Comparison of ENCODE assay signal across 8 mouse cellular contexts in genomic region chr3:95632648-95633588, GRCm38 (mm10). TPM values are rescaled to one million over a fixed set of nuclear protein-coding genes. Genes with fewer than 3 reads are reported as not detected.
DNase-seq lines count a peak whose midpoint lies in the region; ATAC-seq and TF ChIP-seq lines count a peak whose summit lies in the region.

No protein-coding gene starts in this region.

- H3K9me3 ChIP-seq in midbrain, embryonic 14.5 days (ENCODE audit: control insufficient read depth, low read length) = no peaks in the 10 kb centered on the region
- no peaks in the 10 kb centered on the region for H3K9me3 ChIP-seq in midbrain, embryonic 16.5 days (replicated peaks; ENCODE audit: control insufficient read depth, low read length, poor library complexity, severe bottlenecking)

- 74% methylated on average over 12 of the region's 12 CpGs for WGBS in cerebellum, adult 2 months
- WGBS in midbrain, embryonic 14.5 days = 81% methylated on average over 12 of the region's 12 CpGs
- 80% methylated on average over 12 of the region's 12 CpGs for WGBS in midbrain, embryonic 16.5 days
- 90% methylated on average over 12 of the region's 12 CpGs for WGBS in thymus, adult 2 months

- no peaks in the 10 kb centered on the region for H3K27me3 ChIP-seq in cerebellum, adult 2 months (ENCODE audit: control insufficient read depth, insufficient read depth, low read length)
- H3K27me3 ChIP-seq in midbrain, embryonic 14.5 days (ENCODE audit: control insufficient read depth, insufficient read depth, low read length) = no peaks in the 10 kb centered on the region
- no peaks in the 10 kb centered on the region for H3K27me3 ChIP-seq in midbrain, embryonic 16.5 days (ENCODE audit: control insufficient read depth, insufficient read depth, low read depth, low read length)
- H3K27me3 ChIP-seq in thymus, adult 2 months (ENCODE audit: control insufficient read depth, insufficient read depth, low read length) = no peaks in the 10 kb centered on the region

- no peak overlapping the region for H3K27ac ChIP-seq in cerebellum, adult 2 months (ENCODE audit: insufficient read depth, low read length)
- no peak overlapping the region for H3K27ac ChIP-seq in midbrain, embryonic 14.5 days (replicated peaks; ENCODE audit: low read depth, low read length)
- H3K27ac ChIP-seq in midbrain, embryonic 16.5 days (ENCODE audit: low read length) = no peak overlapping the region
- H3K27ac ChIP-seq in thymus, adult 2 months (ENCODE audit: control insufficient read depth, insufficient read depth, low read length) = no peak overlapping the region; the same call in 1 of the 2 replicates

- no peak for DNase-seq in cerebellum, adult 2 months
- DNase-seq in cerebellum, adult 11 months = no peak
- peak; percentile 50 for DNase-seq in midbrain, embryonic 14.5 days
- DNase-seq in retina, embryonic 14.5 days (ENCODE audit: low spot score) = peak; percentile 70
- no peak for DNase-seq in thymus, adult 2 months
- DNase-seq in testis, postnatal 10 days (ENCODE audit: low spot score) = no peak

- H3K4me2 ChIP-seq in midbrain, embryonic 14.5 days (ENCODE audit: low read length) = no peak overlapping the region
- no peak overlapping the region for H3K4me2 ChIP-seq in midbrain, embryonic 16.5 days (ENCODE audit: low read length)

- TF ChIP-seq POLR2A in cerebellum, adult 2 months (IDR thresholded peaks at IDR 0.05; ENCODE audit: borderline replicate concordance, insufficient read depth, low read length) = no peak
- TF ChIP-seq POLR2A in thymus, adult 2 months (IDR thresholded peaks at IDR 0.05; ENCODE audit: control insufficient read depth, extremely low read depth, insufficient read depth, low read length, poor library complexity) = no peak

- H3K4me1 ChIP-seq in cerebellum, adult 2 months (ENCODE audit: control insufficient read depth, insufficient read depth, low read length) = peaks cover 19% of the 10 kb centered on the region
- no peaks in the 10 kb centered on the region for H3K4me1 ChIP-seq in midbrain, embryonic 14.5 days (ENCODE audit: control insufficient read depth, insufficient read depth, low read length)
- H3K4me1 ChIP-seq in midbrain, embryonic 16.5 days (ENCODE audit: control insufficient read depth, insufficient read depth, low read length) = no peaks in the 10 kb centered on the region; the same call in 1 of the 2 replicates
- H3K4me1 ChIP-seq in thymus, adult 2 months (replicated peaks; ENCODE audit: control insufficient read depth, insufficient read depth, low read length) = no peaks in the 10 kb centered on the region

- ATAC-seq in midbrain, embryonic 14.5 days (ENCODE audit: low FRiP score, low TSS enrichment) = no peak
- ATAC-seq in midbrain, embryonic 16.5 days = no peak
- ATAC-seq in erythroid progenitor cell, adult 5-6 weeks (replicated peaks; ENCODE audit: low FRiP score, poor library complexity, severe bottlenecking) = 0 out of 2 replicates have a peak, but pooled peaks have one; percentile 47

- TF ChIP-seq CTCF in cerebellum, adult 2 months (IDR thresholded peaks at IDR 0.05; ENCODE audit: borderline replicate concordance, insufficient read depth, low read depth, low read length) = peak; percentile 40; the same call in 1 of the 2 replicates
- TF ChIP-seq CTCF in thymus, adult 2 months (IDR thresholded peaks at IDR 0.05; ENCODE audit: borderline replicate concordance, control insufficient read depth, extremely low read depth, insufficient read depth, low read length, poor library complexity) = no peak

- peaks cover 97% of the 10 kb centered on the region for H3K36me3 ChIP-seq in midbrain, embryonic 14.5 days (ENCODE audit: control insufficient read depth, insufficient read depth, low read length)
- peaks cover 32% of the 10 kb centered on the region for H3K36me3 ChIP-seq in midbrain, embryonic 16.5 days (ENCODE audit: control insufficient read depth, insufficient read depth, low read length)
- H3K36me3 ChIP-seq in thymus, adult 2 months (ENCODE audit: control insufficient read depth, insufficient read depth, low read length) = peaks cover 73% of the 10 kb centered on the region

- H3K4me3 ChIP-seq in cerebellum, adult 2 months (replicated peaks; ENCODE audit: insufficient read depth, low read depth, low read length) = no peak overlapping the region
- H3K4me3 ChIP-seq in midbrain, embryonic 14.5 days (replicated peaks; ENCODE audit: low read depth, low read length) = no peak overlapping the region
- H3K4me3 ChIP-seq in midbrain, embryonic 16.5 days (ENCODE audit: low read depth, low read length) = no peak overlapping the region
- no peak overlapping the region for H3K4me3 ChIP-seq in thymus, adult 2 months (ENCODE audit: control insufficient read depth, insufficient read depth, low read length)

- no peak overlapping the region for H3K9ac ChIP-seq in midbrain, embryonic 14.5 days (replicated peaks; ENCODE audit: low read length)
- H3K9ac ChIP-seq in midbrain, embryonic 16.5 days (ENCODE audit: low read depth, low read length) = no peak overlapping the region

RNA-seq across cellular contexts. Expression of gene Ensa, which starts 8.1 kb away (rescaled TPM):
- polyA plus RNA-seq in cerebellum, adult 2 months (2012; rRNA removed) = 84.5 and 88.8 TPM in 2 replicates
- polyA plus RNA-seq in midbrain, embryonic 14.5 days (2014; fragmentation: Nextera tagmentation; extraction: Ambion mirVana) = 97.0 and 103 TPM in 2 replicates
- polyA plus RNA-seq in midbrain, embryonic 16.5 days (2015; fragmentation: Nextera tagmentation; extraction: Ambion mirVana) = 128 and 131 TPM in 2 replicates
- 65.4 and 75.3 TPM in 2 replicates for total RNA-seq in erythroid progenitor cell, adult 5-6 weeks (2015; ENCODE audit: low replicate concordance)
- 117 and 119 TPM in 2 replicates for total RNA-seq in erythroid progenitor cell, adult 5-6 weeks (2017; ENCODE audit: low replicate concordance)
- polyA plus RNA-seq in thymus, adult 2 months (2012; rRNA removed) = 17.1 and 18.3 TPM in 2 replicates

RNA-seq across cellular contexts. Expression of gene Mcl1, which starts 25.7 kb away (rescaled TPM):
- 43.6 and 45.4 TPM in 2 replicates for polyA plus RNA-seq in cerebellum, adult 2 months (2012; rRNA removed)
- polyA plus RNA-seq in midbrain, embryonic 14.5 days (2014; fragmentation: Nextera tagmentation; extraction: Ambion mirVana) = 44.1 and 65.7 TPM in 2 replicates
- 37.9 and 43.1 TPM in 2 replicates for polyA plus RNA-seq in midbrain, embryonic 16.5 days (2015; fragmentation: Nextera tagmentation; extraction: Ambion mirVana)
- total RNA-seq in erythroid progenitor cell, adult 5-6 weeks (2015; ENCODE audit: low replicate concordance) = 161 and 212 TPM in 2 replicates
- 104 and 138 TPM in 2 replicates for total RNA-seq in erythroid progenitor cell, adult 5-6 weeks (2017; ENCODE audit: low replicate concordance)
- 145 and 198 TPM in 2 replicates for polyA plus RNA-seq in thymus, adult 2 months (2012; rRNA removed)

RNA-seq across cellular contexts. Expression of gene Golph3l, which starts 44.2 kb away (rescaled TPM):
- polyA plus RNA-seq in cerebellum, adult 2 months (2012; rRNA removed) = 22.7 and 24.1 TPM in 2 replicates
- polyA plus RNA-seq in midbrain, embryonic 14.5 days (2014; fragmentation: Nextera tagmentation; extraction: Ambion mirVana) = 34.0 and 36.9 TPM in 2 replicates
- 27.0 and 28.5 TPM in 2 replicates for polyA plus RNA-seq in midbrain, embryonic 16.5 days (2015; fragmentation: Nextera tagmentation; extraction: Ambion mirVana)
- 73.2 and 104 TPM in 2 replicates for total RNA-seq in erythroid progenitor cell, adult 5-6 weeks (2015; ENCODE audit: low replicate concordance)
- 66.4 and 93.1 TPM in 2 replicates for total RNA-seq in erythroid progenitor cell, adult 5-6 weeks (2017; ENCODE audit: low replicate concordance)
- 8.6 and 9.3 TPM in 2 replicates for polyA plus RNA-seq in thymus, adult 2 months (2012; rRNA removed)

RNA-seq across cellular contexts. Expression of gene Adamtsl4, which starts 54.8 kb away (rescaled TPM):
- polyA plus RNA-seq in cerebellum, adult 2 months (2012; rRNA removed) = 13.5 and 15.9 TPM in 2 replicates
- 0.80 and 1.1 TPM in 2 replicates for polyA plus RNA-seq in midbrain, embryonic 14.5 days (2014; fragmentation: Nextera tagmentation; extraction: Ambion mirVana)
- 0.80 and 1.0 TPM in 2 replicates for polyA plus RNA-seq in midbrain, embryonic 16.5 days (2015; fragmentation: Nextera tagmentation; extraction: Ambion mirVana)
- 0.84 TPM in 1 of 2 replicates, not detected in the other for total RNA-seq in erythroid progenitor cell, adult 5-6 weeks (2015; ENCODE audit: low replicate concordance)
- 0.39 and 1.2 TPM in 2 replicates for total RNA-seq in erythroid progenitor cell, adult 5-6 weeks (2017; ENCODE audit: low replicate concordance)
- polyA plus RNA-seq in thymus, adult 2 months (2012; rRNA removed) = 3.1 and 4.1 TPM in 2 replicates

Comparison
In these comparisons a context has a peak if more than half of its experiments do, and no peak if none do; other contexts are left out.
1. DNase-seq: peak in midbrain, embryonic 14.5 days (single experiment) and retina, embryonic 14.5 days (single experiment); none in cerebellum, adult 2 months (0 of 2), cerebellum, adult 11 months (single experiment), thymus, adult 2 months (single experiment) and testis, postnatal 10 days (single experiment).